Mouse (Mus musculus): ENCODE measurements around the gene 6820408C15Rik.

6820408C15Rik gene

DNA sequence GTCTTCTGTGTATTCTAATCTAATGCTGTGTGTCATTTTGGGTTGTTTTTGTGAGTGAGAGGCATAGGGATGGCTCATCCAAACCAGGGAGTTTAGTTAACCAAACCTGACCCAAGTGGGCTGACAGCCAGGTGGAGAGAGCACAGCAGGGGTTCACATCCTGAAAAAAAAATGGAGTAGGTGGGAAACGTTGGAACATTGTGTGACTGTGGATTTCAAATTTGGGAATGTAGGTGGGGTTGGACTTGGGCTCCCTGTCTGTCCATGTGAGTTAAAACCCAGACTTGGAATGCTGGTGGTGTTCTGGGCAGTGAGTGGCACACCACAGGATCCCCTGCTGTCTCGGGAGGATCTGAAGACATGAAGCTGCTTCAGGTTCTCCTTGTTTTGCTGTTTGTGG lies 61.4 kb downstream of the 6820408C15Rik start, which contains the start of gene Defb20:
Gene Defb20 (plus strand): TSS at position 301 of the 400 bp plus-strand sequence.
- no peak for DNase-seq

DNA sequence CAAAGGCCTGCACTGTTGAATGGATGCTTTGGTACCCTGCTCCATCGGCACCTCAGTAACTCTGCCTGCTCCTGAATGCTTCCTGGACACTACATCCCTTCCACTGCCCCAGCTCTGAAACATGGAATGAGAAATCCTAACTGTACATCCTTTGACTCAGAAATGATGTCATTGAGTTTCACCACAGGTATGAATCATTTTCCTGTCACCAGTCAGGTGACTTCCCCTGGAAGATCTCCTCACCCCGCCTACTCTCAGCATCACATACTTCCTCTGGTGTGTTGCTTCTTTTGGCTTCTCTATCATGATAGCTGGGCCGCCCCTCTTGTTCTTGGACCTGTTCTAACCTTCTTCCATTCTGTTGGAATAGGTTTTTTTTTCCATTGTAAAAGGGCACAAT lies 65.5 kb downstream of the 6820408C15Rik start:
- DNase-seq: no peak

DNA sequence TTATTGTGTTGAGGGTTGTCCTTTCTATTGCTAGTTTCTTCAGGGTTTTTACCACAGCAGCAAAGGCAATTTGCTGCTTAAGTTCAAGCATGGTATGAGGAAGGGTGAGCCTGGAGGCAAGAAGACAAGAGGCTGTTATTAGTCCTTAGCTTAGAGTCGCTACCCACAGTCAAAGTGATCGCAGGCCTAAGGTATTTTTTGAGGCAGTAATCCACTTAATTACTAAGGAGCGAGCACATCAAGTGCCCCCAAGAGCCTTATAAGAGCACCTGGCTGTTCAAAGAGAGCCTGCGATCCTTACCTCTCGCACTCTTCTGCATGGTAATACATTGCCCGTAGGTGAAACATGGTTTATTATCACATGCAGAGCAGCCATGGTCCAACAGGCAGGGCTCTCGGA lies 66.3 kb downstream of the 6820408C15Rik start:
- no peak for DNase-seq

GRCm38 (mm10) chr2:152487024-152487423 lies 71.6 kb downstream of the 6820408C15Rik start:
- DNase-seq: no peak

GRCm38 (mm10) chr2:152490038-152490437 lies 74.7 kb downstream of the 6820408C15Rik start, which contains the start of gene Defb22:
Defb22 (minus strand) TSS chr2:152490138.
- DNase-seq: no peak

- no peak for DNase-seq
Observed at GRCm38 (mm10) chr2:152493151-152493550, 77.8 kb downstream of the 6820408C15Rik start.

Measured in kidney, adult 8-10 months (tissue).